Mouse (Mus musculus): Measurements from ENCODE around the gene Gucy1b1.
A peak's percentile ranks its signal among the peaks of the same experiment; 100 is the strongest.

The Gucy1b1 gene

GRCm38 (mm10) chr3:82036262-82037044, 38.0 kb downstream of the Gucy1b1 start:
- DNase-seq (ENCODE audit: low read depth, low spot score), result no peak

GRCm38 (mm10) chr3:82030008-82030748, 44.3 kb downstream of the Gucy1b1 start:
- DNase-seq (ENCODE audit: low read depth, low spot score), result peak; percentile 81

- peak; percentile 79 for DNase-seq (ENCODE audit: low read depth, low spot score)
Measured at GRCm38 (mm10) chr3:82029229-82029628, 45.3 kb downstream of the Gucy1b1 start.

- no peak for DNase-seq (ENCODE audit: low read depth, low spot score)
Measured at GRCm38 (mm10) chr3:82027286-82027685, 47.2 kb downstream of the Gucy1b1 start.

GRCm38 (mm10) chr3:82023065-82023464, 51.4 kb downstream of the Gucy1b1 start:
- no peak for DNase-seq (ENCODE audit: low read depth, low spot score)

- DNase-seq (ENCODE audit: low read depth, low spot score), result no peak
Measured at GRCm38 (mm10) chr3:82022421-82022920, 52.0 kb downstream of the Gucy1b1 start.

GRCm38 (mm10) chr3:82014148-82014703, 60.3 kb downstream of the Gucy1b1 start:
- DNase-seq (ENCODE audit: low read depth, low spot score), result no peak

GRCm38 (mm10) chr3:82007002-82007401, 67.5 kb downstream of the Gucy1b1 start:
- DNase-seq (ENCODE audit: low read depth, low spot score), result no peak

- peak; percentile 66 for DNase-seq (ENCODE audit: low read depth, low spot score)
Measured at GRCm38 (mm10) chr3:81995988-81996387, 78.5 kb downstream of the Gucy1b1 start.

GRCm38 (mm10) chr3:81995371-81995770, 79.1 kb downstream of the Gucy1b1 start:
- no peak for DNase-seq (ENCODE audit: low read depth, low spot score)

GRCm38 (mm10) chr3:81990531-81990930, 84.0 kb downstream of the Gucy1b1 start:
- DNase-seq (ENCODE audit: low read depth, low spot score), result no peak

- no peak for DNase-seq (ENCODE audit: low read depth, low spot score)
Measured at GRCm38 (mm10) chr3:81989692-81990141, 84.8 kb downstream of the Gucy1b1 start.

GRCm38 (mm10) chr3:81987628-81988027, 86.9 kb downstream of the Gucy1b1 start:
- DNase-seq (ENCODE audit: low read depth, low spot score), result no peak

GRCm38 (mm10) chr3:81986103-81986502, 88.4 kb downstream of the Gucy1b1 start:
- no peak for DNase-seq (ENCODE audit: low read depth, low spot score)

GRCm38 (mm10) chr3:81985100-81985499, 89.4 kb downstream of the Gucy1b1 start:
- no peak for DNase-seq (ENCODE audit: low read depth, low spot score)

GRCm38 (mm10) chr3:81983120-81983895, 91.2 kb downstream of the Gucy1b1 start:
- peak; percentile 55 for DNase-seq (ENCODE audit: low read depth, low spot score)
